Mouse (Mus musculus) frontal cortex, postnatal 25 days (tissue): ENCODE data around the gene Syne1.

Experiments used
- DNase-seq, 2 experiments: peaks; one replicate each; pipeline ENCODE4 v3.0.0; 2022; ENCODE audit warnings: low spot score in 2 of 2

Syne1 gene

DNA sequence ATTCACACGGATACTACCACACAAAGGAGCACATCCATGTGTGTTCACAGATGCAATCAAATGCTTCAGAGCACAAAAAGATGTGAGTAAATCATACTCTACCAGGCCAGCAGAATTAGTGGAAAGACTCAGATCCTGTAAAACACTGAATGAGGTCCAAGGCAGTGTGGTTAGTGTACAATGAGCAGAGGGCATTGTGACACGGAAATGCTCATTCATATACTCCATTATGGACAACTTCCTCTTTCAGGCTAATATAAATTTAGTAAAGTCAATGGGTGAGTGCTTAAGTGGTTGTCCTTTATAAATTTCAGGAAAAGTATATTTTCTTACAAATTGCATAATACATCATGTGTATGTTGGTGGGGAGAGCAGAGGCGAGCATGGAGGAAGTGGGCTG, 484.2 kb downstream of the Syne1 start:
- no peak for DNase-seq

GRCm38 (mm10) chr10:5059983-5060382, 491.3 kb downstream of the Syne1 start:
- DNase-seq: no peak

- no peak for DNase-seq
These were observed 492.4 kb downstream of the Syne1 start for GRCm38 (mm10) chr10:5058876-5059275.

DNA sequence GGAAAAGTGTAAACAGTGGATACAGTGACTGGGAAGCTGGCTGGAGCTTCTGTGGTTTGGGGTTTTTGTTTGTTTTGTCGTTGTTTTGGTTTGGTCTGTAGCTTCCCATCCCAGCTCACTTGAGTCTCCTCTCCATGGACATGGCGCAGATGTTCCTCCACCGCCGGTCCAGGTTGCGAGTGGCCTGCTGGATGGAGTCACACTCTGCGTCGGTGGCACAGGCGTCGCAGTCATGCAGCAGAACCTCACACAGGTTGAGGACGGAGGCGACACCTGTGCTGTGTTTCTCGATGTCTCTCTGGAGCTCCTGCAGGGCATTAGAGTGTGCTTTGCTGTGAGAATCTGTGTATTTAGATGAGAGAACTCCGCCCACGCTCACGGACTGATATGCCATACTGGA, 493.6 kb downstream of the Syne1 start:
- no peak for DNase-seq

GRCm38 (mm10) chr10:5056940-5057339, 494.3 kb downstream of the Syne1 start:
- no peak for DNase-seq

- no peak for DNase-seq
These were observed 495.0 kb downstream of the Syne1 start for GRCm38 (mm10) chr10:5056243-5056735.

DNA sequence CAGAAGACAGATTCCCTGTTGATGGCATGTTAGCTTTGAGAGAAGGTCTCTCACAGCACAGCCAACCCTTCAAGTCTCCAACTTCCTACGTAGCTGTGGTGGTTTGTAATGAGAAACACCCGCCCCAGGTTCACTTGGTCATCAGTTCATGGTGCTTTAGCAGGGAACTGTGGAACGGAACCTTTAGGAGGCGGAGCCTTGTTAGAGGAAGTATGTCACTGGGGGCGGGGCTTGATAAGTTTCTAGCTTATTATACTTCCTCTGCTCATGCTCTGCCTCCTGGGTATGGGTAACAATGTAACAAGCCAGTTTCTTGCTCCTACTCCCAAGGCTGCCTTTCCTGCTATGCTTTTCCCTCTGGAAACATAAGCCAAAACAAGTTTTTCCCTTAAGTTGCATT, 505.6 kb downstream of the Syne1 start:
- DNase-seq: no peak

GRCm38 (mm10) chr10:5045213-5045612, 506.1 kb downstream of the Syne1 start:
- no peak for DNase-seq

- no peak for DNase-seq
These were observed 506.8 kb downstream of the Syne1 start for GRCm38 (mm10) chr10:5044481-5044880.

DNA sequence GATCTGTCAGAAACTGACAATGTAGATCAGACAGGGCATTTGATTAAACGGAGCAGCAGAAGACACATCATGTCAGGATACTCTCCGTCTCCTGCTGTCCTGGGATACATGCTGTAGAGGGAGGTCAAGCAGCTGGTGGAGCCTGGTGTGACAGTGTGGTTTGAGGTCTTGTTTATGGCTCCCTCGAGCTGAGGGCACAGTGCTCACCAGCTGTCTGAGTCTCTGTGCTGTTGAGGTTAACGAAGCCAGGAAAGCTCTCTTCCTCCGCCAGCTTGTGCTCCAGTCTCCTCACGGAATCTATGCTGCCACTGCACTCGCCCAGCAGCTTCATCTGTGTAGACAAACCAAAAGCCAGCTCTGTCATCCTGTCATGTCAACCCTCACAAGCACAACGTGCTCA, 510.0 kb downstream of the Syne1 start:
- no peak for DNase-seq

DNA sequence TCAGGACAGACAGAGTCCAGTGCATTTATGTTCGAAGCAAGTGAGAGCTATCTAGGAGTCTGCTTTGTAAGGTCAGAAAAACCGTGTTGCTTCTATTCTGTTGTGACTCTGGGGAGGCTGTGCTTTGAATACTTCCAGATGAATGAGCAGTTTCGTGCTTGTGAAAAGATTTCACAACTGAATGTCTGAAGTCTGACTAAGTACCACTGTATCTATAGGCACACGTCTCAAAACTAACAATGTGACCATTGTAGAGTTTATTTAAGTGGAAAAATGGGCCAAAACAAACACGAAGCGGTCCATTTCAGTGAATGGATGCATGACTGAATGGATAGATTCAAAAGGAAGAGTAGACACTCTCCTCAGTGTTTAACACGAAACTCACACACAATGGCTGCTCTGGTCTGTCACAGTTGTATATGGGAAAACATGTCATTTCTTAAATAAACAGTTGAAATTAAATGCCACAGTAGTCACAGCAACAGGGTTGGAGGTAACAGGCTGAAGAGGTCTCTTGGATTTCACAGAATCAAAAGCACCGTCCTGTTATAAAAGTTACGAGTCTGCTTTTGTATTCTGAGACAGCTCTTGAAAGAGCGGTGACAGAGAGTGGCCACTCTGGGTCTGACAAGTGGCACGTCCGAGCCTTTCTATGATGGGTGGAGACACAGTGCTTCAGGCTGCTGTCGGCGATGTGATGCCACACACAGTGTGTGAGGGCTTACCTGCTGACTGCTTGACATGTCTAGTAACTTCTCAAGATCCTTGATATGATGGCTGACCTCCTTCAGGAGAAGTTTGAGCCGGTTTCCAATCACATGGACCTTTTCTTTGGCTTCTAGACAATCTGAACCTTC, 518.9 kb downstream of the Syne1 start:
- no peak for DNase-seq

GRCm38 (mm10) chr10:5029883-5030282, 521.4 kb downstream of the Syne1 start:
- DNase-seq: no peak

DNA sequence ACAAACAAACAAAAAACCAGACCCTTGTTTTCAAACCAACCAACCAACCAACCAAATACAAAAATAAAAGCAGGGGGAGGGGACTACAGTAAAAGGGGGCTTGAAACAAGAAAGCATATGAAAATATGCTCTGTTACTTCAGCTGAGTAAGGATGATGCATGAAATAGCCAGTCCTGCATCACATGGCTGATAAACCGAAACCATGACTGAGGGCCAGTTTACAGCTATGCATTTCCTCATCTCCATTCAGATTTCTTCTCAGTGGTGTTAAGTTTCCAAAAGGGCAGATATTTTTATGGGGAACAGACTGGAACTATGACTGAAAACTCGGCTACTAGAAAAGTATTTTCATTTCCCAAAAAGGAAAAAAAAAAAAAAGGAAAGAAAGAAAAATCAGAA, 522.1 kb downstream of the Syne1 start:
- no peak for DNase-seq

DNA sequence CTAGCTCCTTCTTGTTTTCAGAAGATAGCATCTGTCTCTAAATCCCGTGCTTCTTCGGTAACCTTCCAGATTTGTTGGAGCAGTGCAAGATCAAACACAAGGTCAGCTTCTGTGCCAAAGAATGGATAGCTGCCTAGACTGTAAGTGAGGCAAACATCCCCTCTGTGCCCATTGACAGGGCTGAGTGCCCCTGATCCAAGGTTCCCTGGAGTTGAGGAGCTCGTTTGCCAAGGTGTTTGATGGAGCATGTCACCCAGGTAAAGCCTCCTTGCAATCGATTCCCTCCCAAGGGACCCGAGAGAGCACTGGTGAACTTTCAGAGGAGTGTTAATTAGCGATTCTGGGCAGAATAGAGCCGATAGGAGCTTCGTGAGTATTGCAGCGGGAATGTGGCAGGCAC, 523.0 kb downstream of the Syne1 start:
- DNase-seq: no peak

DNA sequence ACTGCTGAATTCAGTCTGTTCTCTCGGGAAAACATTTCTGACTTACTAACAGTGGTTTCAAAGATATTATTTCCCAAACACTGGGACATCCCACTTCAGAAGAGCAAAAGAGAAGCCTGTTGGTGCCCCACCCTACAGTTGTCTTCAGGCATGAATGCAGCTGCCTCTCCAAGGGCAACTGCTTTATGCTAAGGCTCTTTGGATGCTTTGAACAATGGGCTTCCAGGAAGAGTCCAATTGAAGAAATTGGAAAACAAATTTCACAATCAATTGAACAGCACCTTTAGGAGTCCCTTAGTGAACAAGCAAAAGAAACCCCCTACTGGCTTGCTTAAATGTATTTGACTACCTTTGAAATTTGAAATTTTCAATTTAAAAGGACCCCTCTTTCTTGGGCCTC, 524.1 kb downstream of the Syne1 start:
- DNase-seq: no peak

DNA sequence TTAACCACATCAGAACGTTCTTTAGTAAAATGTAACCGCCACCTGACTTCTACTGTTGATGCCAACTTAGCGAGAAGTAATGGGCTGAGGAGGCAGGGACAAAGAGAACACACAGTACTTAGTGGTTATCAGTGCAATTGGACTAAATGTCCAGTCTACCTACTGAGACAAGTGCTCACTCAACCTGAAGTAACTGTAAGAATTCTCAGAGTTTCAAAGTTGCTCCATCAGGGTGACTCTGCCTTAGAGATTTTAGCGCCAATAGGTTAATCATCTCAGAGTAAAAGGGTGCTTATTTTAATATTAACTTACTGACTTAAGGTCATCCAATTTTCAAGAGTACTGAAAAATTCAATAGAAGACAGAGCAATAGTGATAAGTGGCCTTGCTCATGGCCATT, 525.4 kb downstream of the Syne1 start:
- no peak for DNase-seq

DNA sequence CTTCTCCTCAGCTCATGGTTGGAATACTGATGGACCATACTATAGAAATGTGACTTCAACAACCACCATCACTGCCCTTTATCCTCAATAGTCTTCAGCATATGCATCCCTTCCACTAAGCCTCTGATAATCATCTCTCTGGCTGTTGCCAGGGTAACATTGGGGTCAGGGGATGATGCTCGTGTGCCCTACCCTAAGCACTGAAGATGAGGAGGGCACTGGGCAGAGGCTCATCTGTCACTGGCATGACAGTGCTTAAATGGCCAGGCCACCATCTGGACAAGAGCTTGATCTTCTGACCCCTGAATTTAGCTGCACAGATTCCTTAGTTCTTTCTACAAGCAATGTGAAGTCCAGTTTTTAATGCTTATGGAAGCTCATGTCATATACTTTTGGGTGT, 534.1 kb downstream of the Syne1 start:
- no peak for DNase-seq

GRCm38 (mm10) chr10:5014976-5015375, 536.3 kb downstream of the Syne1 start:
- no peak for DNase-seq

- DNase-seq: no peak
These were observed 539.3 kb downstream of the Syne1 start for GRCm38 (mm10) chr10:5012004-5012403.

GRCm38 (mm10) chr10:5008795-5009366, 542.4 kb downstream of the Syne1 start:
- DNase-seq: no peak

DNA sequence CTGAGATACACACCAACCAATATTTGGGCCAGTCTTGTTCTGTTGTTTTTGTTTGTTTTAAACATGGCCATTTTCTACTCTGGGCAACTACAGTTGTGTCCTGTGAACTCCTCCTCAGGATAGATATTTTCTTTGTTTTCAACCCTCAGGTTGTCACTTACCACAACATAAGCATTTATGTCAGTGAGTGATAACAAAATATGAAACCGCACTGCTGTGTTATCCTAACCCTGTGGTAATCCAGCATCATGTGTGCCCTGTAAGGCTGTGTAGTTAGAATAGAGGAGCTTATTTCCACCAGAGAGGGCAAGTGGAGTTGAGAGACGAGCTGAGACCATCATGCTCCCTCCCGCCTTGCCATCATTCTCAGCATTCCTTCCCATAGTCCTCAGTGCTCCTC, 554.7 kb downstream of the Syne1 start:
- no peak for DNase-seq

- DNase-seq: no peak
These were observed 557.5 kb downstream of the Syne1 start for GRCm38 (mm10) chr10:4993802-4994201.

DNA sequence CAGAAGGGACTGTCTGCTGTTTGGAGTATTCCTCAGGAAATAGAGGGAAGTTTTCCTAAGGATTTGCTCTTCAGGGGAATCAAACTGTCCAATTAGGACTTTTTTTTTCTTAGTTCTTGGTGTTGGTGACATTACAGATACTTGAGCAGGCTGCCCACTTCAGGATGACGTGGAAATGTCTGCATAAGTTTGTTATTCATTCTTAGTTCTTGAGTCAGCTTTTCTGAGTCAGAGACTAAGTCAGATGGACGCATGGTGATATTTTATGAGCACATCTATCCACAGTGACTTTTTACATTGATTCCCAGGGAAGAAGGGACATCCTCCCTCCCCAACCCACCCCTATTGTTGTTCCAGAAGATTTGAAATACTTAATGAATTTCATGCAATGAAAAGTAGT, 567.4 kb downstream of the Syne1 start:
- no peak for DNase-seq
